Mouse (Mus musculus) embryonic facial prominence, embryonic 13.5 days (tissue): Measurements from ENCODE around the gene Atg16l2. TPM values are rescaled to one million over a fixed set of nuclear protein-coding genes. Genes with fewer than 3 reads are reported as not detected.

ENCODE experiments used
- ATAC-seq: fragments of 200-750 bp; cut with Nextera tagmentation; 2 replicates; pipeline ENCODE4 v1.8.0; 2017; ENCODE audit warnings: low read depth; ENCODE audit not compliant: insufficient number of reproducible peaks, insufficient read depth, low FRiP score, low TSS enrichment
- H3K27ac ChIP-seq: fragments of 300-500 bp; sonication (generic); 2 replicates; pipeline ENCODE4 v1.5.1; 2015; ENCODE audit warnings: moderate library complexity, mild to moderate bottlenecking, inconsistent platforms
- H3K27me3 ChIP-seq: fragments of 300-500 bp; sonication (generic); 2 replicates; pipeline ENCODE4 v1.6.1; 2015; ENCODE audit warnings: mild to moderate bottlenecking, inconsistent platforms
- H3K36me3 ChIP-seq: fragments of 300-500 bp; sonication (generic); 2 replicates; pipeline ENCODE4 v1.6.1; 2015; ENCODE audit warnings: mild to moderate bottlenecking, inconsistent platforms
- H3K4me1 ChIP-seq: fragments of 300-500 bp; sonication (generic); 2 replicates; pipeline ENCODE4 v1.6.1; 2015; ENCODE audit warnings: inconsistent platforms
- H3K4me2 ChIP-seq: fragments of 300-500 bp; sonication (generic); 2 replicates; pipeline ENCODE4 v1.6.1; 2015; ENCODE audit warnings: moderate library complexity, mild to moderate bottlenecking, inconsistent platforms
- H3K4me3 ChIP-seq: fragments of 300-500 bp; sonication (generic); 2 replicates; pipeline ENCODE4 v1.5.1; 2015; ENCODE audit warnings: mild to moderate bottlenecking, inconsistent platforms
- H3K9ac ChIP-seq: fragments of 300-500 bp; sonication (generic); 2 replicates; pipeline ENCODE4 v1.6.1; 2015; ENCODE audit warnings: mild to moderate bottlenecking, inconsistent platforms
- H3K9me3 ChIP-seq: fragments of 300-500 bp; sonication (generic); 2 replicates; pipeline ENCODE4 v1.6.1; 2016; ENCODE audit warnings: inconsistent platforms
- WGBS: fragments of 180-500 bp; shearing (Covaris S2); methylation state at CpG from one replicate; pipeline ENCODE4 v1.1.7; 2015; ENCODE audit warnings: mixed read lengths; 5-methylcytosine and 5-hydroxymethylcytosine counted together
- polyA plus RNA-seq: library from polyadenylated mRNA; unstranded; fragments of >200 nt; fragmentation: Nextera tagmentation; extraction: Ambion mirVana; gene quantifications from 2 replicates; pipeline ENCODE4 v1.2.1, GENCODE M21; 2015

Gene Atg16l2
- polyA plus RNA-seq, 1 experiment from 2014 or later: 15.7 TPM

- no peak overlapping the region for H3K4me3 ChIP-seq
- H3K4me1 ChIP-seq: 0 out of 2 replicates have a peak, but pooled peaks cover 7% of the 10 kb centered on the region
- H3K36me3 ChIP-seq: no peaks in the 10 kb centered on the region
- no peak for ATAC-seq
- no peaks in the 10 kb centered on the region for H3K9me3 ChIP-seq
- 81% methylated on average over 5 of the region's 5 CpGs for WGBS
- H3K27me3 ChIP-seq: no peaks in the 10 kb centered on the region
- H3K9ac ChIP-seq: no peak overlapping the region
- H3K4me2 ChIP-seq: no peak overlapping the region
- H3K27ac ChIP-seq: no peak overlapping the region
Measured at GRCm38 (mm10) chr7:101332045-101332831, 30.2 kb upstream of the Atg16l2 start.

- Histone ChIP-seq H3K27me3 (no peaks in the 10 kb centered on the region), H3K4me1 (0 out of 2 replicates have a peak, but pooled peaks cover 7% of the 10 kb centered on the region), H3K4me2 (no peak overlapping the region), H3K9ac (no peak overlapping the region), H3K4me3 (no peak overlapping the region), H3K9me3 (no peaks in the 10 kb centered on the region), H3K36me3 (no peaks in the 10 kb centered on the region), H3K27ac (no peak overlapping the region)
- ATAC-seq: no peak
- WGBS: 44% methylated on average over 4 of the region's 4 CpGs
Measured at GRCm38 (mm10) chr7:101330841-101331173, 28.8 kb upstream of the Atg16l2 start.

GRCm38 (mm10) chr7:101330074-101330840, 28.2 kb upstream of the Atg16l2 start:
- H3K27me3 ChIP-seq: no peaks in the 10 kb centered on the region
- H3K9ac ChIP-seq: no peak overlapping the region
- no peaks in the 10 kb centered on the region for H3K9me3 ChIP-seq
- ATAC-seq: no peak
- H3K27ac ChIP-seq: no peak overlapping the region
- no peaks in the 10 kb centered on the region; the same call in 1 of the 2 replicates for H3K36me3 ChIP-seq
- H3K4me1 ChIP-seq: 0 out of 2 replicates have a peak, but pooled peaks cover 7% of the 10 kb centered on the region
- no peak overlapping the region for H3K4me3 ChIP-seq
- 77% methylated on average over 10 of the region's 10 CpGs for WGBS
- H3K4me2 ChIP-seq: no peak overlapping the region

GRCm38 (mm10) chr7:101329606-101330005, 27.6 kb upstream of the Atg16l2 start:
- WGBS: 82% methylated on average over 4 of the region's 4 CpGs
- Histone ChIP-seq H3K27me3 (no peaks in the 10 kb centered on the region), H3K4me3 (no peak overlapping the region), H3K9ac (0 out of 2 replicates have a peak overlapping the region, but pooled peaks have one; percentile 40), H3K27ac (no peak overlapping the region), H3K9me3 (no peaks in the 10 kb centered on the region), H3K4me1 (0 out of 2 replicates have a peak, but pooled peaks cover 7% of the 10 kb centered on the region), H3K36me3 (no peaks in the 10 kb centered on the region; the same call in 1 of the 2 replicates), H3K4me2 (no peak overlapping the region)
- no peak for ATAC-seq

GRCm38 (mm10) chr7:101328621-101329158, 26.6 kb upstream of the Atg16l2 start:
- 64% methylated on average over 4 of the region's 4 CpGs for WGBS
- no peaks in the 10 kb centered on the region; the same call in 1 of the 2 replicates for H3K36me3 ChIP-seq
- H3K27me3 ChIP-seq: no peaks in the 10 kb centered on the region
- no peaks in the 10 kb centered on the region for H3K9me3 ChIP-seq
- H3K27ac ChIP-seq: no peak overlapping the region
- H3K4me3 ChIP-seq: no peak overlapping the region
- H3K4me2 ChIP-seq: no peak overlapping the region
- no peak for ATAC-seq
- no peak overlapping the region; the same call in 1 of the 2 replicates for H3K9ac ChIP-seq
- peaks cover 7% of the 10 kb centered on the region; the same call in 1 of the 2 replicates for H3K4me1 ChIP-seq

GRCm38 (mm10) chr7:101327786-101328185, 25.7 kb upstream of the Atg16l2 start:
- no peak overlapping the region for H3K4me3 ChIP-seq
- H3K27ac ChIP-seq: no peak overlapping the region
- 83% methylated on average over 2 of the region's 2 CpGs for WGBS
- H3K9me3 ChIP-seq: no peaks in the 10 kb centered on the region
- peaks cover 12% of the 10 kb centered on the region; the same call in 1 of the 2 replicates for H3K4me1 ChIP-seq
- H3K9ac ChIP-seq: no peak overlapping the region
- no peaks in the 10 kb centered on the region for H3K27me3 ChIP-seq
- no peaks in the 10 kb centered on the region; the same call in 1 of the 2 replicates for H3K36me3 ChIP-seq
- no peak overlapping the region for H3K4me2 ChIP-seq
- ATAC-seq: no peak

- peaks cover 14% of the 10 kb centered on the region; the same call in 1 of the 2 replicates for H3K4me1 ChIP-seq
- no peak overlapping the region for H3K4me2 ChIP-seq
- 55% methylated on average over 5 of the region's 5 CpGs for WGBS
- no peak overlapping the region for H3K27ac ChIP-seq
- H3K9me3 ChIP-seq: no peaks in the 10 kb centered on the region
- no peak overlapping the region for H3K4me3 ChIP-seq
- H3K36me3 ChIP-seq: no peaks in the 10 kb centered on the region; the same call in 1 of the 2 replicates
- H3K9ac ChIP-seq: no peak overlapping the region
- no peak for ATAC-seq
- H3K27me3 ChIP-seq: 0 out of 2 replicates have a peak, but pooled peaks cover 3% of the 10 kb centered on the region
Measured at GRCm38 (mm10) chr7:101327263-101327662, 25.2 kb upstream of the Atg16l2 start.

- no peak overlapping the region for H3K27ac ChIP-seq
- H3K27me3 ChIP-seq: peaks cover 12% of the 10 kb centered on the region; the same call in 1 of the 2 replicates
- H3K36me3 ChIP-seq: no peaks in the 10 kb centered on the region; the same call in 1 of the 2 replicates
- H3K9me3 ChIP-seq: no peaks in the 10 kb centered on the region
- no peak overlapping the region for H3K4me3 ChIP-seq
- WGBS: 86% methylated on average over 5 of the region's 5 CpGs
- no peak overlapping the region for H3K4me2 ChIP-seq
- no peak for ATAC-seq
- peaks cover 23% of the 10 kb centered on the region for H3K4me1 ChIP-seq
- no peak overlapping the region for H3K9ac ChIP-seq
Measured at GRCm38 (mm10) chr7:101326006-101326405, 24.0 kb upstream of the Atg16l2 start.

- no peak overlapping the region for H3K4me2 ChIP-seq
- no peak overlapping the region for H3K9ac ChIP-seq
- no peak overlapping the region for H3K4me3 ChIP-seq
- H3K27ac ChIP-seq: no peak overlapping the region
- no peaks in the 10 kb centered on the region; the same call in 1 of the 2 replicates for H3K36me3 ChIP-seq
- peaks cover 19% of the 10 kb centered on the region for H3K27me3 ChIP-seq
- peaks cover 32% of the 10 kb centered on the region for H3K4me1 ChIP-seq
- ATAC-seq: no peak
- 60% methylated on average over 6 of the region's 6 CpGs for WGBS
- no peaks in the 10 kb centered on the region for H3K9me3 ChIP-seq
Measured at GRCm38 (mm10) chr7:101324142-101324962, 22.3 kb upstream of the Atg16l2 start.

GRCm38 (mm10) chr7:101323141-101323594, 21.1 kb upstream of the Atg16l2 start:
- ATAC-seq: no peak
- 67% methylated on average over 4 of the region's 4 CpGs for WGBS
- peak overlapping the region; percentile 91 for H3K4me2 ChIP-seq

More at GRCm38 (mm10) chr7:101323141-101323594, 21.1 kb upstream of the Atg16l2 start:
- Histone ChIP-seq H3K36me3 (no peaks in the 10 kb centered on the region; the same call in 1 of the 2 replicates), H3K27ac (no peak overlapping the region), H3K4me1 (peaks cover 27% of the 10 kb centered on the region), H3K27me3 (peaks cover 27% of the 10 kb centered on the region), H3K4me3 (no peak overlapping the region), H3K9me3 (no peaks in the 10 kb centered on the region), H3K9ac (no peak overlapping the region)
